In genomic region chr14:121534501-121534900, GRCm38 (mm10) we compare ENCODE assay signal across 39 mouse cellular contexts. TPM values are rescaled to one million over a fixed set of nuclear protein-coding genes. Genes with fewer than 3 reads are reported as not detected.
"Had no signal": no experiment of that assay in that cellular context is flagged by ENCODE, and none has a peak within 500 bp of the region (broad histone marks: within the 10 kb centered on the region; RNA-seq: fewer than 3 reads in every experiment).

No protein-coding gene starts in this region.

- H3K4me2 ChIP-seq: heart, embryonic 12.5 days; heart, embryonic 13.5 days; heart, embryonic 15.5 days; hindbrain, embryonic 12.5 days; hindbrain, embryonic 13.5 days; hindbrain, embryonic 14.5 days; hindbrain, embryonic 15.5 days; intestine, embryonic 15.5 days; kidney, embryonic 15.5 days had no signal

- ATAC-seq: hindbrain, embryonic 16.5 days; hindbrain, postnatal 0 days; inflammation-experienced regulatory T-cells, adult 6 months; intestine, embryonic 15.5 days; intestine, embryonic 16.5 days; intestine, postnatal 0 days had no signal

- H3K9me3 ChIP-seq: heart, embryonic 12.5 days; heart, embryonic 15.5 days; hindbrain, embryonic 10.5 days; hindbrain, embryonic 13.5 days; hindbrain, embryonic 15.5 days; intestine, embryonic 15.5 days; kidney, embryonic 15.5 days had no signal

- H3K36me3 ChIP-seq: heart, embryonic 12.5 days; heart, embryonic 13.5 days; heart, embryonic 15.5 days; hindbrain, embryonic 10.5 days; hindbrain, embryonic 12.5 days; hindbrain, embryonic 13.5 days; intestine, embryonic 15.5 days; kidney, embryonic 15.5 days had no signal

- H3K27me3 ChIP-seq: heart, embryonic 13.5 days; heart, embryonic 15.5 days; hindbrain, embryonic 12.5 days; hindbrain, embryonic 13.5 days; hindbrain, embryonic 15.5 days; intestine, embryonic 15.5 days; kidney, embryonic 15.5 days had no signal

- DNase-seq: heart, postnatal 10 days; heart, postnatal 14 days; heart, postnatal 36 days; heart, postnatal 4 days; kidney, adult 11 months; kidney, adult 18-20 months; kidney, adult 2 months; kidney, adult 8-10 months; kidney, adult 9 months; kidney, postnatal 10 days; kidney, postnatal 14 days; kidney, postnatal 36 days; kidney, postnatal 4 days; layer of hippocampus, adult 9-11 months; layer of hippocampus, postnatal 36 days had no signal

- H3K27ac ChIP-seq: heart, embryonic 13.5 days; heart, embryonic 15.5 days; hindbrain, embryonic 10.5 days; hindbrain, embryonic 12.5 days; hindbrain, embryonic 13.5 days; hindbrain, embryonic 14.5 days; hindbrain, embryonic 15.5 days; hindbrain, postnatal 0 days; intestine, embryonic 15.5 days; kidney, embryonic 15.5 days; kidney, postnatal 0 days; layer of hippocampus, adult 2 months; left cerebral cortex, adult 2 months had no signal

- H3K4me1 ChIP-seq: heart, embryonic 12.5 days; heart, embryonic 13.5 days; heart, embryonic 15.5 days; hindbrain, embryonic 10.5 days; hindbrain, embryonic 12.5 days; hindbrain, embryonic 13.5 days; hindbrain, embryonic 15.5 days; intestine, embryonic 15.5 days; kidney, embryonic 15.5 days had no signal

- H3K9ac ChIP-seq: heart, embryonic 12.5 days; heart, embryonic 13.5 days; heart, embryonic 15.5 days; hindbrain, embryonic 12.5 days; hindbrain, embryonic 13.5 days; hindbrain, embryonic 14.5 days; hindbrain, embryonic 15.5 days; intestine, embryonic 15.5 days; kidney, embryonic 15.5 days had no signal

- H3K4me3 ChIP-seq: heart, embryonic 12.5 days; heart, embryonic 13.5 days; heart, embryonic 15.5 days; hindbrain, embryonic 10.5 days; hindbrain, embryonic 12.5 days; hindbrain, embryonic 13.5 days; hindbrain, embryonic 15.5 days; intestine, embryonic 15.5 days; kidney, embryonic 15.5 days; layer of hippocampus, adult 2 months; left cerebral cortex, adult 2 months had no signal

RNA-seq across cellular contexts. Expression of gene Slc15a1, which starts 29.4 kb away (rescaled TPM):
- total RNA-seq: heart, postnatal 10 days; heart, postnatal 14 days; heart, postnatal 25 days; heart, postnatal 36 days; hematopoietic stem cell, adult 5-6 weeks; hindbrain, postnatal 0 days; layer of hippocampus, adult 18-20 months; layer of hippocampus, adult 2 months; layer of hippocampus, adult 8-10 months; layer of hippocampus, postnatal 36 days; left cerebral cortex, adult 18-20 months; left cerebral cortex, adult 2 months; left cerebral cortex, adult 8-10 months had no signal
- polyA plus RNA-seq: heart, embryonic 12.5 days; heart, embryonic 13.5 days; hindbrain, embryonic 13.5 days; hindbrain, embryonic 14.5 days had no signal
